Mouse (Mus musculus): ENCODE data around the gene Smyd3. TPM values are rescaled to one million over a fixed set of nuclear protein-coding genes. Genes with fewer than 3 reads are reported as not detected.

Gene Smyd3
- polyA plus RNA-seq, 1 experiment from 2014 or later = 26.3 TPM

- ATAC-seq (replicated peaks; ENCODE audit: insufficient number of reproducible peaks, low FRiP score, low TSS enrichment, low read depth) = no peak
- Histone ChIP-seq H3K27me3 (ENCODE audit: control insufficient read depth, insufficient read depth, low read length) (no peaks in the 10 kb centered on the region), H3K4me2 (ENCODE audit: low read depth, low read length) (no peak overlapping the region), H3K9me3 (replicated peaks; ENCODE audit: control insufficient read depth, low read length) (no peaks in the 10 kb centered on the region), H3K9ac (replicated peaks; ENCODE audit: low read length) (no peak overlapping the region), H3K4me3 (ENCODE audit: low read depth, low read length) (no peak overlapping the region), H3K36me3 (replicated peaks; ENCODE audit: control insufficient read depth, insufficient read depth, low read depth, low read length) (no peaks in the 10 kb centered on the region), H3K4me1 (ENCODE audit: control insufficient read depth, insufficient read depth, low read length) (no peaks in the 10 kb centered on the region), H3K27ac (replicated peaks; ENCODE audit: low read depth, low read length) (no peak overlapping the region)
- no peak for DNase-seq (ENCODE audit: low spot score)
- 78% methylated on average over 13 of the region's 13 CpGs for WGBS
These were observed 7.1 kb downstream of the Smyd3 start for GRCm38 (mm10) chr1:179510546-179511340.

- Histone ChIP-seq H3K27me3 (ENCODE audit: control insufficient read depth, insufficient read depth, low read length) (no peaks in the 10 kb centered on the region), H3K9me3 (replicated peaks; ENCODE audit: control insufficient read depth, low read length) (no peaks in the 10 kb centered on the region), H3K9ac (replicated peaks; ENCODE audit: low read length) (no peak overlapping the region), H3K4me2 (ENCODE audit: low read depth, low read length) (no peak overlapping the region), H3K36me3 (replicated peaks; ENCODE audit: control insufficient read depth, insufficient read depth, low read depth, low read length) (no peaks in the 10 kb centered on the region), H3K4me1 (ENCODE audit: control insufficient read depth, insufficient read depth, low read length) (no peaks in the 10 kb centered on the region), H3K4me3 (ENCODE audit: low read depth, low read length) (no peak overlapping the region), H3K27ac (replicated peaks; ENCODE audit: low read depth, low read length) (no peak overlapping the region)
- DNase-seq (ENCODE audit: low spot score) (peak; percentile 56), ATAC-seq (replicated peaks; ENCODE audit: insufficient number of reproducible peaks, low FRiP score, low TSS enrichment, low read depth) (no peak)
- 60% methylated on average over 9 of the region's 9 CpGs for WGBS
These were observed 11.1 kb downstream of the Smyd3 start for GRCm38 (mm10) chr1:179506530-179507315.

GRCm38 (mm10) chr1:179502565-179502964 is 15.3 kb downstream of the Smyd3 start:
- no peaks in the 10 kb centered on the region for H3K4me1 ChIP-seq (ENCODE audit: control insufficient read depth, insufficient read depth, low read length)
- peak; percentile 61 for DNase-seq (ENCODE audit: low spot score)
- WGBS = 20% methylated on average over 3 of the region's 3 CpGs
- no peak overlapping the region for H3K4me3 ChIP-seq (ENCODE audit: low read depth, low read length)
- H3K36me3 ChIP-seq (replicated peaks; ENCODE audit: control insufficient read depth, insufficient read depth, low read depth, low read length) = no peaks in the 10 kb centered on the region
- no peaks in the 10 kb centered on the region for H3K9me3 ChIP-seq (replicated peaks; ENCODE audit: control insufficient read depth, low read length)
- ATAC-seq (replicated peaks; ENCODE audit: insufficient number of reproducible peaks, low FRiP score, low TSS enrichment, low read depth) = no peak
- no peak overlapping the region for H3K27ac ChIP-seq (replicated peaks; ENCODE audit: low read depth, low read length)
- H3K9ac ChIP-seq (replicated peaks; ENCODE audit: low read length) = no peak overlapping the region
- no peak overlapping the region for H3K4me2 ChIP-seq (ENCODE audit: low read depth, low read length)
- H3K27me3 ChIP-seq (ENCODE audit: control insufficient read depth, insufficient read depth, low read length) = no peaks in the 10 kb centered on the region

- Histone ChIP-seq H3K4me3 (ENCODE audit: low read depth, low read length) (no peak overlapping the region), H3K27ac (replicated peaks; ENCODE audit: low read depth, low read length) (no peak overlapping the region), H3K4me1 (ENCODE audit: control insufficient read depth, insufficient read depth, low read length) (no peaks in the 10 kb centered on the region), H3K9me3 (replicated peaks; ENCODE audit: control insufficient read depth, low read length) (no peaks in the 10 kb centered on the region), H3K9ac (replicated peaks; ENCODE audit: low read length) (no peak overlapping the region), H3K4me2 (ENCODE audit: low read depth, low read length) (no peak overlapping the region), H3K27me3 (ENCODE audit: control insufficient read depth, insufficient read depth, low read length) (no peaks in the 10 kb centered on the region), H3K36me3 (replicated peaks; ENCODE audit: control insufficient read depth, insufficient read depth, low read depth, low read length) (no peaks in the 10 kb centered on the region)
- 73% methylated on average over 3 of the region's 3 CpGs for WGBS
- DNase-seq (ENCODE audit: low spot score) (no peak), ATAC-seq (replicated peaks; ENCODE audit: insufficient number of reproducible peaks, low FRiP score, low TSS enrichment, low read depth) (no peak)
These were observed 18.6 kb downstream of the Smyd3 start for GRCm38 (mm10) chr1:179499257-179499656.

- H3K4me3 ChIP-seq (ENCODE audit: low read depth, low read length) = no peak overlapping the region
- H3K4me1 ChIP-seq (ENCODE audit: control insufficient read depth, insufficient read depth, low read length) = no peaks in the 10 kb centered on the region
- no peaks in the 10 kb centered on the region for H3K9me3 ChIP-seq (replicated peaks; ENCODE audit: control insufficient read depth, low read length)
- H3K4me2 ChIP-seq (ENCODE audit: low read depth, low read length) = no peak overlapping the region
- ATAC-seq (replicated peaks; ENCODE audit: insufficient number of reproducible peaks, low FRiP score, low TSS enrichment, low read depth) (no peak), DNase-seq (ENCODE audit: low spot score) (no peak)
- no peak overlapping the region for H3K27ac ChIP-seq (replicated peaks; ENCODE audit: low read depth, low read length)
- WGBS = 82% methylated on average over 5 of the region's 5 CpGs
- no peaks in the 10 kb centered on the region for H3K27me3 ChIP-seq (ENCODE audit: control insufficient read depth, insufficient read depth, low read length)
- no peaks in the 10 kb centered on the region for H3K36me3 ChIP-seq (replicated peaks; ENCODE audit: control insufficient read depth, insufficient read depth, low read depth, low read length)
- no peak overlapping the region for H3K9ac ChIP-seq (replicated peaks; ENCODE audit: low read length)
These were observed 24.9 kb downstream of the Smyd3 start for GRCm38 (mm10) chr1:179492908-179493307.

- no peaks in the 10 kb centered on the region for H3K36me3 ChIP-seq (replicated peaks; ENCODE audit: control insufficient read depth, insufficient read depth, low read depth, low read length)
- H3K4me1 ChIP-seq (ENCODE audit: control insufficient read depth, insufficient read depth, low read length) = no peaks in the 10 kb centered on the region
- WGBS = 91% methylated on average over 5 of the region's 5 CpGs
- no peak overlapping the region for H3K4me2 ChIP-seq (ENCODE audit: low read depth, low read length)
- no peak for ATAC-seq (replicated peaks; ENCODE audit: insufficient number of reproducible peaks, low FRiP score, low TSS enrichment, low read depth)
- no peak for DNase-seq (ENCODE audit: low spot score)
- H3K27me3 ChIP-seq (ENCODE audit: control insufficient read depth, insufficient read depth, low read length) = no peaks in the 10 kb centered on the region
- H3K4me3 ChIP-seq (ENCODE audit: low read depth, low read length) = no peak overlapping the region
- H3K27ac ChIP-seq (replicated peaks; ENCODE audit: low read depth, low read length) = no peak overlapping the region
- H3K9me3 ChIP-seq (replicated peaks; ENCODE audit: control insufficient read depth, low read length) = no peaks in the 10 kb centered on the region
- H3K9ac ChIP-seq (replicated peaks; ENCODE audit: low read length) = no peak overlapping the region
These were observed 29.3 kb downstream of the Smyd3 start for GRCm38 (mm10) chr1:179488520-179488919.

GRCm38 (mm10) chr1:179487990-179488389 is 29.9 kb downstream of the Smyd3 start:
- 67% methylated on average over 5 of the region's 5 CpGs for WGBS
- H3K9me3 ChIP-seq (replicated peaks; ENCODE audit: control insufficient read depth, low read length) = no peaks in the 10 kb centered on the region
- DNase-seq (ENCODE audit: low spot score) (no peak), ATAC-seq (replicated peaks; ENCODE audit: insufficient number of reproducible peaks, low FRiP score, low TSS enrichment, low read depth) (no peak)
- no peaks in the 10 kb centered on the region for H3K4me1 ChIP-seq (ENCODE audit: control insufficient read depth, insufficient read depth, low read length)
- no peaks in the 10 kb centered on the region for H3K27me3 ChIP-seq (ENCODE audit: control insufficient read depth, insufficient read depth, low read length)
- H3K4me2 ChIP-seq (ENCODE audit: low read depth, low read length) = no peak overlapping the region
- H3K9ac ChIP-seq (replicated peaks; ENCODE audit: low read length) = no peak overlapping the region
- H3K27ac ChIP-seq (replicated peaks; ENCODE audit: low read depth, low read length) = no peak overlapping the region
- no peak overlapping the region for H3K4me3 ChIP-seq (ENCODE audit: low read depth, low read length)
- H3K36me3 ChIP-seq (replicated peaks; ENCODE audit: control insufficient read depth, insufficient read depth, low read depth, low read length) = no peaks in the 10 kb centered on the region

GRCm38 (mm10) chr1:179487238-179487637 is 30.6 kb downstream of the Smyd3 start:
- 86% methylated on average over 2 of the region's 2 CpGs for WGBS
- ATAC-seq (replicated peaks; ENCODE audit: insufficient number of reproducible peaks, low FRiP score, low TSS enrichment, low read depth) = no peak

More at GRCm38 (mm10) chr1:179487238-179487637, 30.6 kb downstream of the Smyd3 start:
- Histone ChIP-seq H3K27me3 (ENCODE audit: control insufficient read depth, insufficient read depth, low read length) (no peaks in the 10 kb centered on the region), H3K27ac (replicated peaks; ENCODE audit: low read depth, low read length) (no peak overlapping the region), H3K36me3 (replicated peaks; ENCODE audit: control insufficient read depth, insufficient read depth, low read depth, low read length) (no peaks in the 10 kb centered on the region), H3K4me1 (ENCODE audit: control insufficient read depth, insufficient read depth, low read length) (no peaks in the 10 kb centered on the region), H3K4me2 (ENCODE audit: low read depth, low read length) (no peak overlapping the region), H3K9me3 (replicated peaks; ENCODE audit: control insufficient read depth, low read length) (no peaks in the 10 kb centered on the region), H3K9ac (replicated peaks; ENCODE audit: low read length) (no peak overlapping the region), H3K4me3 (ENCODE audit: low read depth, low read length) (no peak overlapping the region)
- DNase-seq (ENCODE audit: low spot score) = no peak
